Mouse (Mus musculus): ENCODE results near the gene Eif4b. TPM values are rescaled to one million over a fixed set of nuclear protein-coding genes. Genes with fewer than 3 reads are reported as not detected.
"Not testable (repeated sequence)": the region's sequence is repeated elsewhere in the genome, so short reads cannot be mapped to it uniquely, and the experiment has no call there.

Eif4b gene
- polyA plus RNA-seq, 1 experiment from 2014 or later = 96.1 TPM

DNA sequence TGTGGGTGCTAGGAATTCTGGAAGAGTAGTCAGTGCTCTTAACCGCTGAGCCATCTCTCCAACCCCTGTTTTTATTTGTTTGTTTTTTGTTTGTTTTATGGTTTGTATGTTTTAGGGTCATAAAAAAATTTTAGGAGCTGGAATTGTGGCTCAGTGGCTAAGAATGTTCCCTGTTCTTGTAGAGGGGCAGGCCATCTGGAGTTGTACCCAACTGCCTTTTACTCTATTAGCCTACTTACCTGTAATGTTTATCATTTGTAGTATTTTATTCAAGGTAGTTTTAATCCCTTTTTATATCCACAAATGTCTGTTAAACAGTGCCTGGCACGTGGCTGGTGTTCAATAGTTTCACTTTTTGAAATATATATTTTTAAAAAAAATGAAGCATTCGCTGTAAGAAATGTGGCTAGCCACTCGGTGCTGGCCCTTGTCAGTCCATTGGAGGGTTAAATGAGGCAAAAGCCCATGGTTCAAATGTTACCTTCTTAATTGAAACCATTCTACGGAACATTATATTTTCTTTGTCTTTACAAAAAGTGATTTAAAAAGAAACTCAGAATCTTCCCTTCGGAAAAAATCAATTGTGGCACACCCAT, 512 bp upstream of the Eif4b start:
- no peak overlapping the region for H3K9ac ChIP-seq (ENCODE audit: low read depth, low read length)
- ATAC-seq (replicated peaks; ENCODE audit: low FRiP score, low read depth) (peak; percentile 4), DNase-seq (ENCODE audit: low spot score) (no peak)
- H3K4me2 ChIP-seq (ENCODE audit: low read length) = peak overlapping the region; percentile 46
- H3K4me1 ChIP-seq (replicated peaks; ENCODE audit: insufficient read depth, low read length) = peaks cover 12% of the 10 kb centered on the region
- no peaks in the 10 kb centered on the region for H3K27me3 ChIP-seq (ENCODE audit: insufficient read depth, low read length)
- no peak overlapping the region for H3K27ac ChIP-seq
- no peak for TF ChIP-seq CTCF (IDR thresholded peaks at IDR 0.05; ENCODE audit: low read depth)
- no peaks in the 10 kb centered on the region for H3K9me3 ChIP-seq (replicated peaks; ENCODE audit: low read length)
- WGBS = 10% methylated on average over 6 of the region's 6 CpGs
- H3K4me3 ChIP-seq (replicated peaks; ENCODE audit: low read depth, low read length) = peak overlapping the region; percentile 81
- no peaks in the 10 kb centered on the region for H3K36me3 ChIP-seq (ENCODE audit: insufficient read depth, low read length)

DNA sequence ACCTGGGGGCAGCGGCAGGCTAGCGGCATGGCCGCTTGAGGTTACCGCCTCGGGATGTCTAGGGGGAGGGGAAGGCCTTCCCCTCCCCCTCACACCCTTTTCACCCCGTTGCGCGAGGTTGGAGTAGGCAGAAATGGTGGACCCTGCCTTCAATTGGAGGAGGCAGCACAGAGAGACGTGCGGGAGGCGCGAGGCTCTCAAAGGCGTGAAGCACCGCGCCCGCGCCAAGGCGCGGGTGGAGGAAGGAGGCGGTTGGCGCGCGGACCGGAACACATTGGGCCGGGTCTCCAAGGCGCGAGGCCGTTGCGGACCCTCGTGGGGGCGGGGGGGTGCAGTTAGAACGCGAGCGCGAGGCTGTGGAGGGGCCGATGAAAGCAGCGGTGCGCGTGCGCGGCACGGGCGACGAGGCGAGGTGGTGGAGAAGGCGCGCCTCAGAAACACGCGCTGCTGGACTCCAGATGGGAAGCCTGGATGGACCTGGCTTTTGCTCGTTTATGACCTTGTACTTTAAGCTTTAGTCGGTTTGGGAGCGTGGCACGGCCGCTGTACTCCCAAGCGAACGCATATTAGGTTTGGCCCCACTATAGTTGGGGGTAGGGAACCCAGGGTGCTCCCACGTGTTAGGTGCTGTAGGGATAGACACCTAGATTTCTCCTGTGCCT, 628 bp downstream of the Eif4b start:
- Histone ChIP-seq H3K27me3 (ENCODE audit: insufficient read depth, low read length) (no peaks in the 10 kb centered on the region), H3K9me3 (replicated peaks; ENCODE audit: low read length) (no peaks in the 10 kb centered on the region), H3K9ac (ENCODE audit: low read depth, low read length) (peak overlapping the region; percentile 89), H3K4me2 (ENCODE audit: low read length) (peak overlapping the region; percentile 66), H3K36me3 (ENCODE audit: insufficient read depth, low read length) (no peaks in the 10 kb centered on the region), H3K27ac (peak overlapping the region; percentile 96), H3K4me1 (replicated peaks; ENCODE audit: insufficient read depth, low read length) (peaks cover 12% of the 10 kb centered on the region), H3K4me3 (replicated peaks; ENCODE audit: low read depth, low read length) (peak overlapping the region; percentile 81)
- no peak for TF ChIP-seq CTCF (IDR thresholded peaks at IDR 0.05; ENCODE audit: low read depth)
- ATAC-seq (replicated peaks; ENCODE audit: low FRiP score, low read depth) (peak; percentile 18), DNase-seq (ENCODE audit: low spot score) (peak; percentile 59)
- WGBS = 0% methylated on average over 56 of the region's 57 CpGs

DNA sequence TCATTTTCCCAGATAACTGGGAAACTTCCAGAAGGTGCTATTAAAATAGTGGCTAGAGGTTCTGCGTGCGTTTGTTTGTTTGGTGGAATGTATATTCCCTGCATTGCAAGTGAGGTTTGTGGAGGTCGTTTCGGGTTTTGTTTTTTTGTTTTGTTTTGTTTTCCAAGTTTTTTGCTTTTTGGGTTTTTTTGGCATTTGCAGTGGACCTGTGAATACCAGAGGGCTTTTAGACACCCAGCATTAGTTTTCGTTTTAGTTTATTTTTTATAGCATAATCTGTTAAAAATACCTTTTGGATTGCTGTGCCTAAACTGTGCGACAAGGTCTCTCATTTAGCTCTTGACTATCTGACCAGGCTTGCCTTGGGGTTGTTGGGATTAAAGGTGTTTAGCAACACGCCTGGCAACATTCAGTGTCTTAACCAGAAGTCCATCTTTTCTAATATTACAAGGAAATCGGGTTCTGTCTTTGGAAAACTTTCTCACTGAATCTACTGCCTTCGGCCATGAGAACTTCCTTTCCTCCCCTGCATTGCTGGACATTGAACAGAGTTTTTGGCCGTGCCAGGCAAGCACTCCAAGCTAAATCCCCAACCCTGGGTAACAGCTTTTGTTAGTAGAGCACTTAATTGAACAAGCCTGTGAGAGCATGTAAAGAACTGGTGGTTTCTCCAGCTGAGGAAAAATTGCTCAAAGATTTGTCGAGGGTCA, 1.5 kb downstream of the Eif4b start:
- Histone ChIP-seq H3K4me2 (ENCODE audit: low read length) (peak overlapping the region; percentile 66), H3K27me3 (ENCODE audit: insufficient read depth, low read length) (no peaks in the 10 kb centered on the region), H3K9ac (ENCODE audit: low read depth, low read length) (peak overlapping the region; percentile 89), H3K4me1 (replicated peaks; ENCODE audit: insufficient read depth, low read length) (peaks cover 12% of the 10 kb centered on the region), H3K4me3 (replicated peaks; ENCODE audit: low read depth, low read length) (peak overlapping the region; percentile 81), H3K36me3 (ENCODE audit: insufficient read depth, low read length) (no peaks in the 10 kb centered on the region), H3K27ac (no peak overlapping the region), H3K9me3 (replicated peaks; ENCODE audit: low read length) (no peaks in the 10 kb centered on the region)
- DNase-seq (ENCODE audit: low spot score) (no peak), ATAC-seq (replicated peaks; ENCODE audit: low FRiP score, low read depth) (no peak)
- no peak for TF ChIP-seq CTCF (IDR thresholded peaks at IDR 0.05; ENCODE audit: low read depth)
- WGBS = 5% methylated on average over 11 of the region's 11 CpGs

DNA sequence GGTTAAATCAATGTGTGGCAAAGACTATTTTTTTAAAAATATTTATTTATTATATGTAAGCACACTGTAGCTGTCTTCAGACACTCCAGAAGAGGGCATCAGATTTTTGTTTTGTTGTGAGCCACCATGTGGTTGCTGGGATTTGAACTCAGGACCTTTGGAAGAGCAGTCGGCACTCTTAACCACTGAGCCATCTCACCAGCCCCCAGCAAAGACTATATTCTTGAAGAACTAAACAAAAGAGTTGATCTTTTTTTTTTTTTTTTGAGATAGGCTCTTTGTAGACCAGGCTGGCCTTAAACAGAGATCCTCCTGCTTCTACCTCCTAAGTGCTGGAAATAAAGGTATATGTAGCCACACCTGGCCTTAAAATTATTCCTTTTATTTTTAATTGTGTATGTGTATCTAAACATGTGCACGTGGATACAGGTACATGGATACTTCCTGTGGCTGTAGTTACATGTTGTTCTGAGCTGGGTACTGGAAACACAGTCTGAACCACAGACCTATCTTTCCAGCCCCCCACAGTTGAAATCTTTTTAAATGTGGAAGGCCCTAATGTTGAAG, 3.6 kb downstream of the Eif4b start:
- no peak overlapping the region for H3K4me2 ChIP-seq (ENCODE audit: low read length)
- DNase-seq (ENCODE audit: low spot score) = no peak
- 86% methylated on average over 2 of the region's 2 CpGs for WGBS
- no peak for TF ChIP-seq CTCF (IDR thresholded peaks at IDR 0.05; ENCODE audit: low read depth)
- no peaks in the 10 kb centered on the region for H3K27me3 ChIP-seq (ENCODE audit: insufficient read depth, low read length)
- no peaks in the 10 kb centered on the region for H3K9me3 ChIP-seq (replicated peaks; ENCODE audit: low read length)
- no peak for ATAC-seq (replicated peaks; ENCODE audit: low FRiP score, low read depth)
- peaks cover 12% of the 10 kb centered on the region for H3K4me1 ChIP-seq (replicated peaks; ENCODE audit: insufficient read depth, low read length)
- H3K36me3 ChIP-seq (ENCODE audit: insufficient read depth, low read length) = no peaks in the 10 kb centered on the region
- no peak overlapping the region for H3K9ac ChIP-seq (ENCODE audit: low read depth, low read length)
- no peak overlapping the region for H3K4me3 ChIP-seq (replicated peaks; ENCODE audit: low read depth, low read length)
- H3K27ac ChIP-seq = no peak overlapping the region

DNA sequence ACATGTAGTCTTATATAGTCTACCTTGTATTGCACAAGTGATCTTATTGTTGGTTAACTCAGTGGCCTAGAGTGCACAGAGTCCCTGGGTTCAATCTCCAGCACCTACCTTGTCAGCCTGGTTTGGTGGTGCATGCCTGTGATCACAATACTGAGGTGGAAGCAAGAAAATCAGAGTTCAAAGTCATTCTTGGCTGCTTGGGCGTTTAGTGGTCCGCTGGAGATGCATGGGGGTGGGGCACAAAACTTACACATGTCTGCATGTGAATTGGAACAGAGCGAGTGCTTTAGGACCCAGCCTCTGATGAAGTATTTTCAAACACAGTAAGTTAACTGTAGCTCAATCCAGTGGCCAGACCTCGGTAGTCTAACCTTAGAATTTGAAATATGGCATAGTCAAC, 5.6 kb downstream of the Eif4b start:
- Histone ChIP-seq H3K36me3 (ENCODE audit: insufficient read depth, low read length) (peaks cover 9% of the 10 kb centered on the region; the same call in 1 of the 2 replicates), H3K4me1 (replicated peaks; ENCODE audit: insufficient read depth, low read length) (peaks cover 12% of the 10 kb centered on the region; the same call in 1 of the 2 replicates), H3K4me3 (replicated peaks; ENCODE audit: low read depth, low read length) (no peak overlapping the region), H3K9me3 (replicated peaks; ENCODE audit: low read length) (no peaks in the 10 kb centered on the region), H3K4me2 (ENCODE audit: low read length) (no peak overlapping the region), H3K27me3 (ENCODE audit: insufficient read depth, low read length) (no peaks in the 10 kb centered on the region), H3K27ac (no peak overlapping the region), H3K9ac (ENCODE audit: low read depth, low read length) (no peak overlapping the region)
- no peak for TF ChIP-seq CTCF (IDR thresholded peaks at IDR 0.05; ENCODE audit: low read depth)
- ATAC-seq (replicated peaks; ENCODE audit: low FRiP score, low read depth) = no peak
- DNase-seq (ENCODE audit: low spot score) = no peak
- 61% methylated on average over 4 of the region's 4 CpGs for WGBS

DNA sequence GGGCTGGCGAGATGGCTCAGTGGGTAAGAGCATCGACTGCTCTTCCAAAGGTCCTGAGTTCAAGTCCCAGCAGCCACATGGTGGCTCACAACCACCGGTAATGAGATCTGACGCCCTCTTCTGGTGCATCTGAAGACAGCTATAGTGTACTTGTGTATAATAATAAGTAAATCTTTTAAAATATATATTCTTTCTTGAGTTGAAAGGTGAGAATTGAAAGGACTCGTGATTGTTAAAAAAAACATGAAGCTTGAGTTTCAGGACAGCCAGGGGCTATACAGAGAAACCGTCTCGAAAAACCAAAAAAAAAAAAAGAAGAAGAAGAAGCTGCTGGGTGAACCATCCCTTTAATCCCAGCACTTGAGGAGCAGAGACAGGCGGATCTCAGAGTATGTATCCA, 6.4 kb downstream of the Eif4b start:
- ATAC-seq (replicated peaks; ENCODE audit: low FRiP score, low read depth); H3K4me2 ChIP-seq (ENCODE audit: low read length); H3K9ac ChIP-seq (ENCODE audit: low read depth, low read length); H3K9me3 ChIP-seq (replicated peaks; ENCODE audit: low read length); H3K27me3 ChIP-seq (ENCODE audit: insufficient read depth, low read length); DNase-seq (ENCODE audit: low spot score); H3K4me3 ChIP-seq (replicated peaks; ENCODE audit: low read depth, low read length): not testable (repeated sequence)
- Histone ChIP-seq H3K27ac (0 out of 2 replicates have a peak overlapping the region, but pooled peaks have one; percentile 8), H3K4me1 (replicated peaks; ENCODE audit: insufficient read depth, low read length) (peaks cover 12% of the 10 kb centered on the region; the same call in 1 of the 2 replicates), H3K36me3 (ENCODE audit: insufficient read depth, low read length) (peaks cover 14% of the 10 kb centered on the region)
- TF ChIP-seq CTCF (IDR thresholded peaks at IDR 0.05; ENCODE audit: low read depth) = peak; percentile 24; the same call in 1 of the 2 replicates
- WGBS = 77% methylated on average over 8 of the region's 8 CpGs
